Mouse (Mus musculus): ENCODE data around the gene Sipa1l1.

- TF ChIP-seq TAL1 (IDR thresholded peaks at IDR 0.05; ENCODE audit: low read length) (no peak), GATA1 (IDR thresholded peaks at IDR 0.05; ENCODE audit: low read length) (no peak)
Observed at GRCm38 (mm10) chr12:82387042-82387441, 217.9 kb downstream of the Sipa1l1 start.

Measured in erythroblast, embryonic 14.5 days (primary cell).